Mouse (Mus musculus) testis, postnatal 10 days (tissue): ENCODE measurements at regions not wholly inside any gene's neighbourhood (a gene's known extent, or its start where the extent isn't known, plus 50 kb on each side); places are given as distances from the start of the nearest gene placed in this dataset.
A peak's percentile ranks its signal among the peaks of the same experiment; 100 is the strongest.

Experiments used
- DNase-seq: peaks from one replicate; pipeline ENCODE4 v3.0.0; 2021; ENCODE audit warnings: low spot score

- DNase-seq = no peak
Observed at GRCm38 (mm10) chr12:6307248-6307963, 931.9 kb upstream of the Klhl29 start.

DNA sequence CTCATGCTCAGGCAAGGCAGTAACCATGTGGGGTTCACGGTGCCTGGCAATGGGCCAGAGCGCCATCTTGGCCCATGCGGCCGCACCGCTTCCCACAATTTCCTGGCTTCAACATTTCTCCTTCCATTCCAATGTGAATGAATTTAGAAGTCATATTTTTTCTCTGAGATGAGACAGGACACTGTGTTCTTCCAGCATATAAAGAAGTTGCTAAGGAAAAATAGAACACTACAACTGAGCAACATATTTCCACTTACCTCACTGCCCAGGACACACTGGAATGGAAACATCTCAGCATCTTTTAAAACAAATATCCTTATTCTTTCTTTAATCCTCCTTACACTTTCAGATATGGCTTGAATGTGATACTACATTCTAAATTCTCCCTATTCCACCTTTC, 912.1 kb upstream of the Klhl29 start:
- DNase-seq = peak; percentile 38

DNA sequence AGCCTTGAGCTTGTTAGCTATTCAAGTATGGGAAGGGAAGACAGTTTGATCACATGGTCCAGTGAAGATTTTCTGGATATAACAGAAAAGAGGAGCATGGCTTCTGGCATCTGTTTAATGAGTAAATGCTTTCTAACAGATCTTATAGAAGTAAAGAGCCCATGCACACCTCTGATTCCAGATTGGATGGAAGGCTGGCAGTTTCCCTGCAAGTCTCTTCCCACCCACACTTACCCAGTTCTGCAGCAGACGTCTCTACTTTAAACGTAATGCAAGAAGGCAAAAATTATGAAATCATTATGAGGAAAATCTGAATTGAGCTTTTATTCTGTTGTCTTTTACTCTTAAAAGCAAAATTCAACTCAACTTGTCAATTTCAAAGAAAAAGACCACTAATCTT, 888.5 kb upstream of the Klhl29 start:
- DNase-seq = no peak
